21 mouse cellular contexts compared by ENCODE assay signal in the genomic region with DNA sequence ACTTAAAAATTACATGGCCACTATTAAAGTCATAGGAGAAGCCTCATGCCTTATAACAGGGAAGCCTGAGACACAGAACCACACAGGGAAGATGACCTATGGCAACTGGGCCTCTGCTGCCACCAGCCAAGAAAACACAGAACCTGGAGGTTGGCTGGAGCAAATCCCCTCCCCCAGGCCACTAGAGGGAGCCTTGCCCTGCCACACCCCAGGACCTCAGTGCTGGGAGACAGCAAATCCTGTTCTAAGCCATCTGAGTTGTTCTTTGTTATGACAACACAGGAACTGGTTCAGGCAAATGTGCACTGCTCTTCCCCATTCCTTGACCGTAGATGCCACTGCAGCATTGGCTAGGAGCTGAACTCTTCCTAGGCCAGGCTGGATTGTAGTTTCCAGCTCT. TPM values are rescaled to one million over a fixed set of nuclear protein-coding genes. Genes with fewer than 3 reads are reported as not detected.
DNase-seq lines count a peak whose midpoint lies in the region; ATAC-seq and TF ChIP-seq lines count a peak whose summit lies in the region.
"Had no signal": no experiment of that assay in that cellular context is flagged by ENCODE, and none has a peak within 500 bp of the region (broad histone marks: within the 10 kb centered on the region; RNA-seq: fewer than 3 reads in every experiment).

No protein-coding gene starts in this region.

- peak; percentile 56 for TF ChIP-seq CTCF in intestine, postnatal 0 days (IDR thresholded peaks at IDR 0.05; ENCODE audit: low read depth)
- TF ChIP-seq CTCF in stomach, postnatal 0 days (IDR thresholded peaks at IDR 0.05; ENCODE audit: low read depth): peak; percentile 48

- H3K4me1 ChIP-seq in intestine, postnatal 0 days (replicated peaks; ENCODE audit: control insufficient read depth, insufficient read depth, low read length): no peaks in the 10 kb centered on the region
- no peaks in the 10 kb centered on the region for H3K4me1 ChIP-seq in intestine, embryonic 15.5 days (replicated peaks)
- no peaks in the 10 kb centered on the region for H3K4me1 ChIP-seq in stomach, postnatal 0 days (replicated peaks; ENCODE audit: control insufficient read depth, insufficient read depth)
- H3K4me1 ChIP-seq in hindbrain, embryonic 12.5 days: no peaks in the 10 kb centered on the region
- H3K4me1 ChIP-seq: embryonic facial prominence, embryonic 15.5 days; kidney, embryonic 15.5 days; limb, embryonic 15.5 days; stomach, embryonic 15.5 days had no signal

- H3K27ac ChIP-seq in intestine, postnatal 0 days (ENCODE audit: low read depth, low read length): no peak overlapping the region
- no peak overlapping the region for H3K27ac ChIP-seq in intestine, embryonic 15.5 days
- H3K27ac ChIP-seq in stomach, postnatal 0 days (replicated peaks): no peak overlapping the region
- no peak overlapping the region for H3K27ac ChIP-seq in hindbrain, embryonic 12.5 days
- H3K27ac ChIP-seq: embryonic facial prominence, embryonic 15.5 days; kidney, embryonic 15.5 days; left cerebral cortex, adult 2 months; limb, embryonic 15.5 days; stomach, embryonic 15.5 days had no signal

- no peak for TF ChIP-seq EP300 in stomach, postnatal 0 days (optimal IDR thresholded peaks at IDR 0.05)

- no peak overlapping the region for H3K9ac ChIP-seq in intestine, postnatal 0 days (ENCODE audit: low read depth, low read length)
- H3K9ac ChIP-seq in intestine, embryonic 15.5 days: no peak overlapping the region
- no peak overlapping the region for H3K9ac ChIP-seq in stomach, postnatal 0 days (ENCODE audit: low read length)
- H3K9ac ChIP-seq in hindbrain, embryonic 12.5 days: no peak overlapping the region
- H3K9ac ChIP-seq: embryonic facial prominence, embryonic 15.5 days; kidney, embryonic 15.5 days; limb, embryonic 15.5 days; stomach, embryonic 15.5 days had no signal

- WGBS in intestine, postnatal 0 days: 64% methylated on average over 1 of the region's 1 CpGs
- WGBS in intestine, embryonic 15.5 days: 77% methylated on average over 1 of the region's 1 CpGs
- WGBS in stomach, postnatal 0 days: 74% methylated on average over 1 of the region's 1 CpGs
- WGBS in hindbrain, embryonic 12.5 days: 86% methylated on average over 1 of the region's 1 CpGs

- no peak for ATAC-seq in CD4-positive, CD25-positive, alpha-beta regulatory T cell, adult 4 months
- no peak for ATAC-seq in intestine, postnatal 0 days
- no peak for ATAC-seq in intestine, embryonic 15.5 days
- ATAC-seq in stomach, postnatal 0 days (ENCODE audit: low FRiP score, low TSS enrichment): no peak
- no peak for ATAC-seq in hindbrain, embryonic 12.5 days (ENCODE audit: low FRiP score)
- ATAC-seq: forebrain, embryonic 14.5 days; midbrain, embryonic 16.5 days had no signal

- no peaks in the 10 kb centered on the region for H3K36me3 ChIP-seq in intestine, postnatal 0 days (ENCODE audit: control insufficient read depth, insufficient read depth)
- H3K36me3 ChIP-seq in intestine, embryonic 15.5 days: no peaks in the 10 kb centered on the region
- H3K36me3 ChIP-seq in stomach, postnatal 0 days (ENCODE audit: control insufficient read depth, insufficient read depth, low read length): no peaks in the 10 kb centered on the region
- no peaks in the 10 kb centered on the region for H3K36me3 ChIP-seq in hindbrain, embryonic 12.5 days
- H3K36me3 ChIP-seq: embryonic facial prominence, embryonic 15.5 days; kidney, embryonic 15.5 days; limb, embryonic 15.5 days; stomach, embryonic 15.5 days had no signal

- no peak overlapping the region for H3K4me2 ChIP-seq in intestine, postnatal 0 days (replicated peaks; ENCODE audit: low read depth)
- no peak overlapping the region for H3K4me2 ChIP-seq in intestine, embryonic 15.5 days (replicated peaks)
- no peak overlapping the region for H3K4me2 ChIP-seq in stomach, postnatal 0 days (replicated peaks; ENCODE audit: low read depth)
- H3K4me2 ChIP-seq in hindbrain, embryonic 12.5 days (replicated peaks): no peak overlapping the region
- H3K4me2 ChIP-seq: embryonic facial prominence, embryonic 15.5 days; kidney, embryonic 15.5 days; limb, embryonic 15.5 days; stomach, embryonic 15.5 days had no signal

- no peaks in the 10 kb centered on the region for H3K27me3 ChIP-seq in intestine, postnatal 0 days (replicated peaks; ENCODE audit: control insufficient read depth, insufficient read depth, low read length)
- H3K27me3 ChIP-seq in intestine, embryonic 15.5 days (replicated peaks): no peaks in the 10 kb centered on the region
- H3K27me3 ChIP-seq in stomach, postnatal 0 days (ENCODE audit: control insufficient read depth, insufficient read depth, low read length): no peaks in the 10 kb centered on the region
- no peaks in the 10 kb centered on the region for H3K27me3 ChIP-seq in hindbrain, embryonic 12.5 days
- H3K27me3 ChIP-seq: embryonic facial prominence, embryonic 15.5 days; kidney, embryonic 15.5 days; limb, embryonic 15.5 days; stomach, embryonic 15.5 days had no signal

- peak; percentile 1 for DNase-seq in CD4-positive, CD25-positive, alpha-beta regulatory T cell, adult 2 months (ENCODE audit: low read depth, low spot score)
- DNase-seq in thymus, postnatal 14 days: peak; percentile 15
- no peak for DNase-seq in thymus, postnatal 25 days
- peak; percentile 12 for DNase-seq in stomach, postnatal 0 days (ENCODE audit: low spot score)
- DNase-seq: cerebellum, adult 9-11 months; gastrocnemius, postnatal 36 days; heart, postnatal 36 days; lung, postnatal 4 days; right cerebral cortex, postnatal 14 days had no signal

- no peaks in the 10 kb centered on the region for H3K9me3 ChIP-seq in intestine, postnatal 0 days (ENCODE audit: control insufficient read depth)
- no peaks in the 10 kb centered on the region for H3K9me3 ChIP-seq in intestine, embryonic 15.5 days
- H3K9me3 ChIP-seq in stomach, postnatal 0 days (ENCODE audit: control insufficient read depth, low read length): no peaks in the 10 kb centered on the region
- H3K9me3 ChIP-seq in hindbrain, embryonic 12.5 days (replicated peaks): no peaks in the 10 kb centered on the region
- H3K9me3 ChIP-seq: embryonic facial prominence, embryonic 15.5 days; kidney, embryonic 15.5 days; limb, embryonic 15.5 days; stomach, embryonic 15.5 days had no signal

- no peak overlapping the region for H3K4me3 ChIP-seq in intestine, postnatal 0 days (ENCODE audit: low read depth, low read length)
- no peak overlapping the region for H3K4me3 ChIP-seq in intestine, embryonic 15.5 days (replicated peaks)
- no peak overlapping the region for H3K4me3 ChIP-seq in stomach, postnatal 0 days (ENCODE audit: low read depth, low read length)
- no peak overlapping the region for H3K4me3 ChIP-seq in hindbrain, embryonic 12.5 days
- H3K4me3 ChIP-seq: embryonic facial prominence, embryonic 15.5 days; kidney, embryonic 15.5 days; left cerebral cortex, adult 2 months; limb, embryonic 15.5 days; stomach, embryonic 15.5 days had no signal

RNA-seq across cellular contexts. Expression of gene Gm30302, which starts 8.3 kb away (rescaled TPM):
- polyA plus RNA-seq in CD4-positive, CD25-positive, alpha-beta regulatory T cell, adult 4 months (2017; shearing (Covaris generic)): not detected
- not detected in 2 replicates for polyA plus RNA-seq in intestine, postnatal 0 days (2015; fragmentation: Nextera tagmentation; extraction: Ambion mirVana)
- not detected in 2 replicates for polyA plus RNA-seq in intestine, embryonic 15.5 days (2015; fragmentation: Nextera tagmentation; extraction: Ambion mirVana)
- not detected in 2 replicates for polyA plus RNA-seq in stomach, postnatal 0 days (2015; fragmentation: Nextera tagmentation; extraction: Ambion mirVana)
- polyA plus RNA-seq in hindbrain, embryonic 12.5 days (2016; fragmentation: Nextera tagmentation; extraction: Ambion mirVana): not detected in 2 replicates
- polyA plus RNA-seq: embryonic facial prominence, embryonic 15.5 days; forebrain, embryonic 14.5 days; kidney, embryonic 15.5 days; limb, embryonic 15.5 days; midbrain, embryonic 16.5 days; neural tube, embryonic 14.5 days; stomach, embryonic 15.5 days had no signal
